Mouse (Mus musculus) heart, adult 9 months (tissue): ENCODE results near the gene Frmd8.

Experiments
- DNase-seq, 2 experiments: peaks; one replicate each; pipeline ENCODE4 v3.0.0; 2022; ENCODE audit warnings: low spot score in 2 of 2

Frmd8 gene

GRCm38 (mm10) chr19:5807740-5808139 lies 67.3 kb downstream of the Frmd8 start:
- no peak for DNase-seq

GRCm38 (mm10) chr19:5806809-5807205 lies 68.3 kb downstream of the Frmd8 start:
- no peak for DNase-seq

- DNase-seq = peak; percentile 76 to 77
Observed at GRCm38 (mm10) chr19:5806051-5806808, 68.8 kb downstream of the Frmd8 start.

GRCm38 (mm10) chr19:5804371-5804899 lies 70.6 kb downstream of the Frmd8 start:
- DNase-seq = no peak

- DNase-seq = no peak
Observed at GRCm38 (mm10) chr19:5803881-5804279, 71.2 kb downstream of the Frmd8 start.

GRCm38 (mm10) chr19:5803041-5803880 lies 71.8 kb downstream of the Frmd8 start:
- peak; percentile 99 for DNase-seq

GRCm38 (mm10) chr19:5802787-5803040 lies 72.4 kb downstream of the Frmd8 start:
- DNase-seq = no peak

- DNase-seq = peak; percentile 94 to 97
Observed at GRCm38 (mm10) chr19:5802011-5802786, 72.9 kb downstream of the Frmd8 start.

- no peak for DNase-seq
Observed at GRCm38 (mm10) chr19:5801432-5801964, 73.6 kb downstream of the Frmd8 start.

- no peak for DNase-seq
Observed at GRCm38 (mm10) chr19:5800632-5801431, 74.2 kb downstream of the Frmd8 start.

- DNase-seq = no peak
Observed at GRCm38 (mm10) chr19:5800350-5800631, 74.8 kb downstream of the Frmd8 start.
